Mouse (Mus musculus) forebrain, embryonic 12.5 days (tissue): ENCODE results near the gene Ncor2. TPM values are rescaled to one million over a fixed set of nuclear protein-coding genes. Genes with fewer than 3 reads are reported as not detected.
"Not testable (repeated sequence)": the region's sequence is repeated elsewhere in the genome, so short reads cannot be mapped to it uniquely, and the experiment has no call there.

Experiments used
- ATAC-seq: fragments of 200-750 bp; cut with Nextera tagmentation; 2 replicates; pipeline ENCODE4 v1.8.0; 2017; ENCODE audit warnings: moderate TSS enrichment; ENCODE audit not compliant: low FRiP score
- H3K27ac ChIP-seq: fragments of 300-500 bp; sonication (generic); 2 replicates; pipeline ENCODE4 v1.5.1; 2016; ENCODE audit warnings: mild to moderate bottlenecking
- H3K27me3 ChIP-seq: fragments of 300-500 bp; sonication (generic); 2 replicates; pipeline ENCODE4 v1.6.1; 2016; ENCODE audit warnings: mild to moderate bottlenecking
- H3K36me3 ChIP-seq: fragments of 300-500 bp; sonication (generic); replicated peaks from 2 replicates; pipeline ENCODE4 v1.6.1; 2016; ENCODE audit warnings: mild to moderate bottlenecking
- H3K4me1 ChIP-seq: fragments of 300-500 bp; sonication (generic); 2 replicates; pipeline ENCODE4 v1.6.1; 2016
- H3K4me2 ChIP-seq: fragments of 300-500 bp; sonication (generic); 2 replicates; pipeline ENCODE4 v1.6.1; 2016; ENCODE audit warnings: mild to moderate bottlenecking, moderate library complexity
- H3K4me3 ChIP-seq: fragments of 300-500 bp; sonication (generic); replicated peaks from 2 replicates; pipeline ENCODE4 v1.5.1; 2016; ENCODE audit warnings: mild to moderate bottlenecking
- H3K9ac ChIP-seq: fragments of 300-500 bp; sonication (generic); 2 replicates; pipeline ENCODE4 v1.6.1; 2016; ENCODE audit warnings: mild to moderate bottlenecking
- H3K9me3 ChIP-seq: fragments of 300-500 bp; sonication (generic); 2 replicates; pipeline ENCODE4 v1.6.1; 2016
- WGBS: fragments of 180-500 bp; shearing (Covaris S2); methylation state at CpG from one replicate; pipeline ENCODE4 v1.1.7; 2016; 5-methylcytosine and 5-hydroxymethylcytosine counted together
- polyA plus RNA-seq: library from polyadenylated mRNA; unstranded; fragments of >200 nt; fragmentation: Nextera tagmentation; extraction: Ambion mirVana; gene quantifications from 2 replicates; pipeline ENCODE4 v1.2.1, GENCODE M21; 2016

The Ncor2 gene
- polyA plus RNA-seq, 1 experiment from 2014 or later, result 26.0 TPM

DNA sequence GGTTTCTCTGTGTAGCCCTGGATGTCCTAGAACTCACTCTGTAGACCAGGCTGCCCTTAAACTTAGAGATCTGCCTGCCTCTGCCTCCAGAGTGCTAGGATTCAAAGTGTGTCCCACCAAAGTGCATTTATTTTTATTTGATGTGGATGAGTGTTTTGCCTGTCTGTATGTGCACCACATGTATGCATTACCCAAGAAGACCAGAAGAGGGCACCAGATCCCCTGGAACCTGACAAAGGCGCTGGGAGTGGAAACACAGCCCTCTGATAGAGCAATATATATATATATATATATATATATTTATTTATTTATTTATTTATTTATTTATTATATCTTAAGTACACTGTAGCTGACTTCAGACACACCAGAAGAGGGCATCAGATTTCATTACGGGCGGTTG, 25.9 kb upstream of the Ncor2 start:
- H3K9me3 ChIP-seq, H3K27ac ChIP-seq, H3K36me3 ChIP-seq, H3K9ac ChIP-seq, H3K4me2 ChIP-seq, H3K27me3 ChIP-seq, H3K4me3 ChIP-seq, ATAC-seq: not testable (repeated sequence)
- 92% methylated on average over 3 of the region's 3 CpGs for WGBS
- peaks cover 27% of the 10 kb centered on the region for H3K4me1 ChIP-seq

DNA sequence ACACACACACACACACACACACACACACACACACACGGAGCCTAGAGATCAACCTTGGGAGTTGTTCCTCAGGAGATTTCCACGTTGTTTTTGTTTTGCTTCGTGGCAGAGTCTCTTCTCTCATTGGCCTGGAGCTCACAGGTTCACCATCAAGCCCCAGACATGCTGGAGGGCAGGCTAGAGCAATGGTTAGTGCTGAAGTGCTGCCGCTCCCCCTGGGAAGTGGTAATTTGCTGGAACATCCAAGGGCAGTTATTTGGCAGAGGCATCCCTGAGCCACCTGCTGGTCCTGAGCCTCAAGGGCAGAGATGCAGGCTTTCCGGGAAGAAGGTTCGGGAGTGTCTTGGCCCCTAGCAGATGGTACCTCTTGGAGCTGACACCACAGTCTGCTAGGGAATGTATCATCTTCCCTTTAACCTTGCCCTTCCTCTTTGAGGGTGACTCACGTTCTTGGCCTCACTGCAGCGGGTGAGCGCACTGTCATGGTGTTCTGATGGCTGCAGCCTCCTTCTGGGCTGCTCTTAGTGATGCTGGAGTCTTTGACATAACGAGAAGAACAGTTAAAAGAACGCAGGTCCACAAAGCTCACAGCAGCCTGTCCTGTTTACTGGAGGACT, 25.3 kb upstream of the Ncor2 start:
- Histone ChIP-seq H3K27ac (peak overlapping the region; percentile 77), H3K4me1 (peaks cover 27% of the 10 kb centered on the region), H3K9me3 (no peaks in the 10 kb centered on the region), H3K27me3 (no peaks in the 10 kb centered on the region), H3K4me2 (no peak overlapping the region), H3K36me3 (no peaks in the 10 kb centered on the region), H3K9ac (no peak overlapping the region), H3K4me3 (no peak overlapping the region)
- WGBS, result 84% methylated on average over 11 of the region's 11 CpGs
- ATAC-seq, result no peak

DNA sequence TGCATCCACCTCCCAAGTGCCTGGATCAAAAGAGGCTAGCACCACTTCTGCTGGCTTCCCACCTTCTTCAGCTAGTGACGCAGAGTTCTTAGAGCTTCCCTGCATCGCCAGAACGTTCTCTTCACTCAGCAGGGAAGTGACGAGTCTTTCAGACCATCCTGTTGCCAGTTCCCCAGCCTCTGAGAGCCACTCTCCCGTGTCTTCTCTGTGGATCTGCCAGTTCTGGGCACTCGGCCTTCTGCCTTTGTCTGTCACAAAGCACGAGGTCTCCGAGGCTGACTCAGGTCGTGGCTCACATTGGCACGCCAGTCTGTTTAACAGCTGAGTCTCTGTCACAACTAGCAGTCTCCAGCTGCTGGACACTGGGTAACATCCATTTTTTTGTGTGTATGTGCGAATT, 24.7 kb upstream of the Ncor2 start:
- Histone ChIP-seq H3K27ac (peak overlapping the region; percentile 77), H3K9me3 (no peaks in the 10 kb centered on the region), H3K4me1 (peaks cover 27% of the 10 kb centered on the region), H3K36me3 (no peaks in the 10 kb centered on the region), H3K27me3 (no peaks in the 10 kb centered on the region), H3K4me3 (no peak overlapping the region), H3K9ac (no peak overlapping the region), H3K4me2 (no peak overlapping the region)
- 58% methylated on average over 11 of the region's 11 CpGs for WGBS
- no peak for ATAC-seq

DNA sequence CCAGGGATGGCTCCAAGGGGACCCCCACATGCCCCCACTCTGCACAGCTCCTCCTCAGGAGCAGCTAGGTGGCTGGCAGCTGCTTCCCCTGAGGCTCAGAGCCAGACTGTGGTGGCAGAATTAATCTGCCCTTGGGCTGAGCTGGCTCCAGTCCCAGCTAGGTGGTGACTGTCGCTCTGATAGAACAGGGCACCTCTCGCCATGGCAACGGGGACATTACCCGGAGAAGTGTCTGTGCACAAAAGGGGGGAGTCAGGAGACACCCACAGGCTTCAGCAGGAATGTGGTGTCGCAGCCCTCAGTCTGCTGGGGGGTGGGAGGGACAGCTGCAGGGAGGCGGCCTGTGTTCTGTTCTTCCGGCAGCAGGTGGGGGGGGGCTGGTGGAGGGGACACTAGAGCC, 24.1 kb upstream of the Ncor2 start:
- H3K4me3 ChIP-seq, result no peak overlapping the region
- no peaks in the 10 kb centered on the region for H3K27me3 ChIP-seq
- no peaks in the 10 kb centered on the region for H3K36me3 ChIP-seq
- H3K9me3 ChIP-seq, result no peaks in the 10 kb centered on the region
- ATAC-seq, result peak; percentile 87
- H3K4me1 ChIP-seq, result peaks cover 27% of the 10 kb centered on the region
- WGBS, result 7% methylated on average over 7 of the region's 7 CpGs
- H3K27ac ChIP-seq, result peak overlapping the region; percentile 77
- no peak overlapping the region for H3K9ac ChIP-seq
- 0 out of 2 replicates have a peak overlapping the region, but pooled peaks have one; percentile 6 for H3K4me2 ChIP-seq

DNA sequence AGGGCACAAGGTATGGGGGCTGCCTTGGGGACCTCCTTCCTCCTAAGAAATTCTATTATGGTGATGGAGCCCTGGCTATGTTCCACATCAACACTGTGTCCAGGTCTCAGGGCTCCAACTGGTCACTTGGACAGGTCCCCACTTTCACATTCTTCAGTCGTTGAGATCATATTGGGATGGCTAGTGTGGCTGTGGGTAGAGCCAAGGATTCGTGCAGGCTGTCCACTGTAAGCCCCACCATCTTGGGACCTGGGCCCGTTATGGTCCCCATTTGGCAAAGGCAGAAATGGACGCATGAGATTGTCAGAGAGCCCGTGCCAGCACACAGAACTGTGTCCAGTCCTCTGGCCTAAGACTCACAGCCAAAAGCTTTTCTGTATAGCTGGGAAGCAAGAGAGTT, 23.1 kb upstream of the Ncor2 start:
- 83% methylated on average over 5 of the region's 5 CpGs for WGBS
- H3K27ac ChIP-seq, result 0 out of 2 replicates have a peak overlapping the region, but pooled peaks have one; percentile 77
- no peak overlapping the region for H3K4me2 ChIP-seq
- no peaks in the 10 kb centered on the region for H3K9me3 ChIP-seq
- H3K9ac ChIP-seq, result no peak overlapping the region
- peaks cover 23% of the 10 kb centered on the region for H3K4me1 ChIP-seq
- H3K27me3 ChIP-seq, result no peaks in the 10 kb centered on the region
- no peak for ATAC-seq
- H3K36me3 ChIP-seq, result no peaks in the 10 kb centered on the region
- H3K4me3 ChIP-seq, result no peak overlapping the region

DNA sequence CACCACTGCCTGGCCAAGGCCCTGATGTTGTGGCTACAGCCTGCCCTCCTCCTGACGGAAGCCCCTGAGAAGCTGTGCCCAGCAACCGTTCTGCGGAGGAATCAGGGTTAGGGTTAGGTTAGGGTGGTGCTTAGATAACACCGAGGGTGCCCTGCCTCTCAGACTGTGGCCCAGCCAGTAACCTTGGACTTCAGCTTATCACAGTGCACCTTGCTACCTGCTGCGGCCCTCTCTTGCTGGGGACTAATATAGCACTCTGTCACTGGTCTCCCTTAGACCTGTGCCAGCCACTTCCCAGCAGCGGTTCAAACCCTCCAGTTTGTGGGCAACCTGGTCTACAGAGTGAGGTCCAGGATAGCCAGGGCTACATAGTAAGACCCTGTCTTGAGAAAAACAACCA, 20.1 kb upstream of the Ncor2 start:
- Histone ChIP-seq H3K36me3 (no peaks in the 10 kb centered on the region), H3K27ac (no peak overlapping the region), H3K9me3 (no peaks in the 10 kb centered on the region), H3K4me3 (no peak overlapping the region), H3K9ac (no peak overlapping the region), H3K27me3 (no peaks in the 10 kb centered on the region), H3K4me1 (peaks cover 22% of the 10 kb centered on the region), H3K4me2 (no peak overlapping the region)
- WGBS, result 94% methylated on average over 6 of the region's 6 CpGs
- ATAC-seq, result no peak

DNA sequence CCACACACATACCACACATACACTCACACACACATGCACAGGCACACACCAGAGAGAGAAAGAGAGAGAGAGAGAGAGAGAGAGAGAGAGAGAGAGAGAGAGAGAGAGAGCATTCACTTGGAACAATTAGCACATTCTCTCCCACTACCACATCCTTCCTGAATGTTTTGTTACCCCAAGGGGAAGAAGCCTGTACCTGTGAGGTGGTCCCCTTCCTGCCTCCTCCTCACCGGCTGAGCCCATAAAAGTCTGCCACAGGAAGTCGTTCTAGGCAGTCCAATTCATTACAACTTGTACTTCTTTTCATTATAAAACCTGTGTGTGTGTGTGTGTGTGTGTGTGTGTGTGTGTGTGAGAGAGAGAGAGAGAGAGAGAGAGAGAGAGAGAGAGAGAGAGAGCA, 18.3 kb upstream of the Ncor2 start:
- H3K27me3 ChIP-seq, ATAC-seq: not testable (repeated sequence)
- WGBS, result 74% methylated on average over 2 of the region's 2 CpGs

DNA sequence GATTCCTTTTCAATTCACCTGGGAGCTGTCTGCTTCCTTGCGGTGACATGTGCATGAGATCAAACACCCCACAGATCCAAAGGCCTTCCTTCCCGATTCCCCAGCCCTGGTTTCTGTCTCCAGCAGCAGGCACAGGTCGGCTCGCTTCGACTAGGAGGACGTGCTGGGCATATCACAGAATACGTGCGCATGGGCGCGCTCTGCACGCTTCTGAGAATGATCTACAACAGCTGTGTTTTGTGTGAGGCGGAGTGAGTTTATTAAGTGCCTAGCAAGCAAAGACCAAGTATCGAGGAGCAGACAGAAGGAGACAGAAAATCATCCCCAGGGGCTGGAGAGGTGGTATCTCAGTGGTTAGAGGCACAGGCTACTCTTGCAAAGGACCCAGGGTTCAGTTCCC, 17.0 kb upstream of the Ncor2 start:
- Histone ChIP-seq H3K27ac (no peak overlapping the region), H3K9me3 (no peaks in the 10 kb centered on the region), H3K36me3 (no peaks in the 10 kb centered on the region), H3K4me2 (no peak overlapping the region), H3K27me3 (peaks cover 7% of the 10 kb centered on the region; the same call in 1 of the 2 replicates), H3K4me3 (no peak overlapping the region), H3K9ac (no peak overlapping the region), H3K4me1 (peaks cover 10% of the 10 kb centered on the region)
- WGBS, result 90% methylated on average over 13 of the region's 13 CpGs
- no peak for ATAC-seq

More for the DNA sequence above, 18.3 kb upstream of the Ncor2 start:
- H3K4me2 ChIP-seq, H3K9ac ChIP-seq, H3K4me3 ChIP-seq, H3K4me1 ChIP-seq, H3K36me3 ChIP-seq, H3K27ac ChIP-seq, H3K9me3 ChIP-seq: not testable (repeated sequence)

DNA sequence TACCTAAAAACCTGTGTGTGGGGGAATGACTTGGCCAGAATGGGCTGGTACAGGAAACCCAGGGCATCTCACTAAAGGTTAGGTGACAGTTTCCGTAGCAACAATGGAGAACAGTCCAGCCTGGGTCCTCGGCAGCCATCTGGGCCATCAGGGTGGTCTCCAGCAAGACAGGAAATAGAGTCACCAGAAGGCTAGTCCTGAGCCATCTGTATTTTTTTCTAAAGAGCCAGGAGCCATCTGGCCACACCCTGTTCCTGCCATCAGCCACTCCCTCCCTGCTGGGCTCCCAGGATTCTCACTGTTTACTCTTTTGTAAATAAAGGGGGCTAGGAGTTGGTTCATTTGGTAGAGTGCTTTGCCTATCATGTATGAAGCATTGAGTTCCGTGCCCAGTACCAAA, 16.1 kb upstream of the Ncor2 start:
- H3K27me3 ChIP-seq, result peaks cover 7% of the 10 kb centered on the region; the same call in 1 of the 2 replicates
- 64% methylated on average over 3 of the region's 3 CpGs for WGBS
- H3K4me3 ChIP-seq, result no peak overlapping the region
- no peak overlapping the region for H3K9ac ChIP-seq
- no peak overlapping the region for H3K27ac ChIP-seq
- peaks cover 10% of the 10 kb centered on the region for H3K4me1 ChIP-seq
- no peak for ATAC-seq
- H3K36me3 ChIP-seq, result no peaks in the 10 kb centered on the region
- H3K9me3 ChIP-seq, result no peaks in the 10 kb centered on the region
- H3K4me2 ChIP-seq, result no peak overlapping the region

DNA sequence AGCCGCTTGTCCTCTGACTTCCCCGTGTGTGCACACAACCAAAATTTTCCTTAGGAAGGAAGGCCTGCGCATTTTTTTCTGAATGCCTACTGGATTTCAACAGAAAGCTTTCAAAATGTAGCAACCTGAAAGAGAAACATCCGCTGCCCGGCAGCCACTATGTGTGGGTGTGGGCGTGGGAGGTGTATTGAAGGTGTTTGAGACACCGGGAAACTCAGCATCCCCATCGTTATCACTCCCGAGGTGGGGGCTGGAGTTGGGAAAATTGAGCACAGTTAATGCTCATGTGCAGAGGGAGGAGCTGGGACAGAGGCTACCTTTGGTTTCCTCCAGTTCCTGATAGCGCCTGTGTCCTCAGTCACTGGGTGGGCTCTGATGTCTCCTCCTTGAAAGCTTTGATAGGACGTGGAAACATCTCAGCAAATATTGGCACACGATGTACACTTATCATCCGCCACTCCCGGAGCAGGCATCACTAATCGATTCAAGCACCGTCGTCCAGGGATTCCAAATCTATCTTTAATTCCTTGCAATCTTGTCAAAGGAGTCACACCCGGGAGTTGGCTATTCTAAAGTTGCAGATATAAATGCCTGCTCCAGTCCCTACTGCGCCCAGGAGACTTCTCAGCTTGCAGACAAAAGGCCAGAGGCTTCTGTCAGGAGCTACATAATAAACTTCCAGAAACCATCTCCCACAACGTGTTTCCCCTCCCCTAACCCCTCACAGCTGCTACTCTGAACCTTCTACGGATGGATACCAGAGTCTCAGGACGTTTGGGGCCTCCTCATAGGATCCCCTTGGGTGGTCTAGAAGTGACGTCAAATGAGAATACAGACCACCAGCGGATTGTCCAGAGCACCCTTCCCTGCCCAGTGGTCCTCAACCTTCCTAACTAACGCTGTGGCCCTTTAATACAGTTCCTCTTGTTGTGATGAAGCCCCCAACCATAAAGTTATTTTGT, 14.7 kb upstream of the Ncor2 start:
- no peak overlapping the region for H3K4me3 ChIP-seq
- no peak overlapping the region for H3K27ac ChIP-seq
- peaks cover 7% of the 10 kb centered on the region; the same call in 1 of the 2 replicates for H3K27me3 ChIP-seq
- no peaks in the 10 kb centered on the region for H3K9me3 ChIP-seq
- no peak for ATAC-seq
- H3K36me3 ChIP-seq, result no peaks in the 10 kb centered on the region
- H3K4me1 ChIP-seq, result peaks cover 15% of the 10 kb centered on the region
- 72% methylated on average over 25 of the region's 25 CpGs for WGBS
- no peak overlapping the region for H3K4me2 ChIP-seq
- H3K9ac ChIP-seq, result no peak overlapping the region

DNA sequence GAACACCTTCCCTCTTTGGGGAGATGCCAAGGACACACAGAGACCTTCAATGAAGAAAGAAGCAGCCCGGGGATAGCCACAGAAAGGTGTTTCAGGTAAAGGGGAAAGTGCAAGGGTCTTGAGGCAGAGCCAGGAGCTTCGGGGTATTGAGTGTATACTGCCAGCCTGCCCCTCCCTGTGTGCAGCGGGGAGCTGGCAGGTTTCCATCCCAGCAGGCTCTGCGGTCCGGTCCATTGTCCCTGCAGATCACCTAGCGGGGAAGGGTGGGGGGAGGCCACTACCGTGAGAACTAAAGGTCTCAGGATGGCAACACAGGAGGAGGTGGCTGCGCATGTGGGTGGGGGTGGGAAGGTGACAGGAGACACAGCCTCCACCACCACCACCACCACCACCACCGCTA, 12.6 kb upstream of the Ncor2 start:
- ATAC-seq, result no peak
- no peaks in the 10 kb centered on the region for H3K36me3 ChIP-seq
- peaks cover 7% of the 10 kb centered on the region; the same call in 1 of the 2 replicates for H3K27me3 ChIP-seq
- no peak overlapping the region; the same call in 1 of the 2 replicates for H3K9ac ChIP-seq
- H3K4me2 ChIP-seq, result no peak overlapping the region; the same call in 1 of the 2 replicates
- H3K4me3 ChIP-seq, result no peak overlapping the region
- 24% methylated on average over 9 of the region's 9 CpGs for WGBS
- peaks cover 17% of the 10 kb centered on the region for H3K4me1 ChIP-seq
- no peak overlapping the region for H3K27ac ChIP-seq
- H3K9me3 ChIP-seq, result no peaks in the 10 kb centered on the region

DNA sequence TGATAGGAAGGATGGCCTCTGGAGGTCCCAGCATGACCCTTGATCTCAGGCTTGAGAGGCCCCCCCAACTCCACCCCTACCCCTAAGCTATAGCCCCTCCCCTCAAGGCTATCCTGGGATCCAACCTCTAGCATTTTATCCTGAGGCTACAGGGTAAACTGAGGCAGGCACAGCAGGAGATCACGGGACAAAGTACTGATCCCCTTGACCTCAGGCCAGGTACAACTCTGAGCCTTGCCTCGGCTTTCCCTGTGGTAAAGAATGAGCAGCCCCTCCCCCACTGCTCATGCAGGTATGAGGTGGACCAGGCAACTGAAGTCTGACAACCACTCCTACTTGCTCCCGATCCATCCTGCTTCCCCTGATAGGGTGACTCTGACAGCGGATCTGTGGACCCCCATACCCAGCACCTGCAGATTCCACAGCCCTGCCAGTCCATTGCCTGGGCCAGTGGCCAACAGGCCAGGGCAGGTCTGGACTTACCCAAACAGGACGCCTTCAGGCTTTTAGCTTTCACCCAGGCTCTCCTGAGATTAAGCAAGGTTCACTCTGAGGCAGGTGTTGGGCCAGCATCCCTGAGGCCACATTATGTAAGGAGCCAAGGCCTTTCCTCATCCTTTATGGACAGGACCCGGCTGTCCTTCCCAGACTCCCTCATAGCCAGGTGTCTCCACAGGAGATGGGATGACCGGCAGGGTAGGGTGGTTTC, 11.2 kb upstream of the Ncor2 start:
- 0 out of 2 replicates have a peak, but pooled peaks have one; percentile 23 for ATAC-seq
- WGBS, result 83% methylated on average over 7 of the region's 7 CpGs
- Histone ChIP-seq H3K4me2 (no peak overlapping the region), H3K27me3 (peaks cover 11% of the 10 kb centered on the region; the same call in 1 of the 2 replicates), H3K27ac (no peak overlapping the region), H3K36me3 (no peaks in the 10 kb centered on the region), H3K4me3 (no peak overlapping the region), H3K9ac (no peak overlapping the region), H3K4me1 (peaks cover 17% of the 10 kb centered on the region), H3K9me3 (no peaks in the 10 kb centered on the region)
